Mouse (Mus musculus): Measurements from ENCODE around the gene Olfr412. TPM values are rescaled to one million over a fixed set of nuclear protein-coding genes. Genes with fewer than 3 reads are reported as not detected.

Gene Olfr412
- polyA plus RNA-seq, 1 experiment from 2014 or later = not detected

- ATAC-seq (ENCODE audit: insufficient read depth, low FRiP score, low TSS enrichment) (no peak), DNase-seq (ENCODE audit: low spot score) (no peak)
- WGBS = 65% methylated on average over 5 of the region's 5 CpGs
- H3K4me2 ChIP-seq (ENCODE audit: low read depth) = no peak overlapping the region
- H3K27ac ChIP-seq (ENCODE audit: low read depth, low read length) = no peak overlapping the region
- H3K9me3 ChIP-seq (ENCODE audit: control insufficient read depth, low read length) = no peaks in the 10 kb centered on the region
- no peak overlapping the region for H3K4me3 ChIP-seq (ENCODE audit: low read depth, low read length)
- H3K9ac ChIP-seq (ENCODE audit: low read length) = no peak overlapping the region
- no peaks in the 10 kb centered on the region for H3K36me3 ChIP-seq (ENCODE audit: control insufficient read depth, insufficient read depth, low read length)
- H3K4me1 ChIP-seq (ENCODE audit: control insufficient read depth, insufficient read depth, low read length) = no peaks in the 10 kb centered on the region
- no peaks in the 10 kb centered on the region for H3K27me3 ChIP-seq (ENCODE audit: control insufficient read depth, insufficient read depth, low read length)
Observed at GRCm38 (mm10) chr11:74409447-74409754, 47.5 kb downstream of the Olfr412 start.

GRCm38 (mm10) chr11:74409757-74410174 is 47.9 kb downstream of the Olfr412 start:
- no peak for ATAC-seq (ENCODE audit: insufficient read depth, low FRiP score, low TSS enrichment)
- Histone ChIP-seq H3K36me3 (ENCODE audit: control insufficient read depth, insufficient read depth, low read length) (no peaks in the 10 kb centered on the region), H3K4me3 (ENCODE audit: low read depth, low read length) (no peak overlapping the region), H3K4me1 (ENCODE audit: control insufficient read depth, insufficient read depth, low read length) (no peaks in the 10 kb centered on the region), H3K9me3 (ENCODE audit: control insufficient read depth, low read length) (no peaks in the 10 kb centered on the region), H3K4me2 (ENCODE audit: low read depth) (no peak overlapping the region), H3K27ac (ENCODE audit: low read depth, low read length) (no peak overlapping the region), H3K9ac (ENCODE audit: low read length) (no peak overlapping the region), H3K27me3 (ENCODE audit: control insufficient read depth, insufficient read depth, low read length) (no peaks in the 10 kb centered on the region)
- DNase-seq (ENCODE audit: low spot score) = no peak
- 91% methylated on average over 4 of the region's 4 CpGs for WGBS

- no peaks in the 10 kb centered on the region for H3K36me3 ChIP-seq (ENCODE audit: control insufficient read depth, insufficient read depth, low read length)
- no peak overlapping the region for H3K4me3 ChIP-seq (ENCODE audit: low read depth, low read length)
- no peaks in the 10 kb centered on the region for H3K4me1 ChIP-seq (ENCODE audit: control insufficient read depth, insufficient read depth, low read length)
- no peaks in the 10 kb centered on the region for H3K9me3 ChIP-seq (ENCODE audit: control insufficient read depth, low read length)
- no peak for ATAC-seq (ENCODE audit: insufficient read depth, low FRiP score, low TSS enrichment)
- H3K9ac ChIP-seq (ENCODE audit: low read length) = no peak overlapping the region
- H3K4me2 ChIP-seq (ENCODE audit: low read depth) = no peak overlapping the region
- H3K27ac ChIP-seq (ENCODE audit: low read depth, low read length) = no peak overlapping the region
- WGBS = 76% methylated on average over 3 of the region's 3 CpGs
- no peak for DNase-seq (ENCODE audit: low spot score)
- H3K27me3 ChIP-seq (ENCODE audit: control insufficient read depth, insufficient read depth, low read length) = no peaks in the 10 kb centered on the region
Observed at GRCm38 (mm10) chr11:74411943-74412342, 50.1 kb downstream of the Olfr412 start.

GRCm38 (mm10) chr11:74412462-74412861 is 50.6 kb downstream of the Olfr412 start:
- no peaks in the 10 kb centered on the region for H3K9me3 ChIP-seq (ENCODE audit: control insufficient read depth, low read length)
- H3K27ac ChIP-seq (ENCODE audit: low read depth, low read length) = no peak overlapping the region
- H3K36me3 ChIP-seq (ENCODE audit: control insufficient read depth, insufficient read depth, low read length) = no peaks in the 10 kb centered on the region
- H3K27me3 ChIP-seq (ENCODE audit: control insufficient read depth, insufficient read depth, low read length) = no peaks in the 10 kb centered on the region
- WGBS = 68% methylated on average over 3 of the region's 3 CpGs
- no peak overlapping the region for H3K4me2 ChIP-seq (ENCODE audit: low read depth)
- H3K4me3 ChIP-seq (ENCODE audit: low read depth, low read length) = no peak overlapping the region
- H3K4me1 ChIP-seq (ENCODE audit: control insufficient read depth, insufficient read depth, low read length) = no peaks in the 10 kb centered on the region
- DNase-seq (ENCODE audit: low spot score) (no peak), ATAC-seq (ENCODE audit: insufficient read depth, low FRiP score, low TSS enrichment) (no peak)
- H3K9ac ChIP-seq (ENCODE audit: low read length) = no peak overlapping the region

GRCm38 (mm10) chr11:74413449-74413972 is 51.6 kb downstream of the Olfr412 start:
- H3K4me1 ChIP-seq (ENCODE audit: control insufficient read depth, insufficient read depth, low read length) = no peaks in the 10 kb centered on the region
- no peak overlapping the region for H3K4me2 ChIP-seq (ENCODE audit: low read depth)
- ATAC-seq (ENCODE audit: insufficient read depth, low FRiP score, low TSS enrichment) (no peak), DNase-seq (ENCODE audit: low spot score) (no peak)
- H3K36me3 ChIP-seq (ENCODE audit: control insufficient read depth, insufficient read depth, low read length) = no peaks in the 10 kb centered on the region
- H3K4me3 ChIP-seq (ENCODE audit: low read depth, low read length) = no peak overlapping the region
- no peak overlapping the region for H3K9ac ChIP-seq (ENCODE audit: low read length)
- H3K9me3 ChIP-seq (ENCODE audit: control insufficient read depth, low read length) = no peaks in the 10 kb centered on the region
- no peak overlapping the region for H3K27ac ChIP-seq (ENCODE audit: low read depth, low read length)
- WGBS = 72% methylated on average over 3 of the region's 3 CpGs
- no peaks in the 10 kb centered on the region for H3K27me3 ChIP-seq (ENCODE audit: control insufficient read depth, insufficient read depth, low read length)

- ATAC-seq (ENCODE audit: insufficient read depth, low FRiP score, low TSS enrichment) = no peak
- Histone ChIP-seq H3K36me3 (ENCODE audit: control insufficient read depth, insufficient read depth, low read length) (no peaks in the 10 kb centered on the region), H3K9me3 (ENCODE audit: control insufficient read depth, low read length) (no peaks in the 10 kb centered on the region), H3K4me2 (ENCODE audit: low read depth) (no peak overlapping the region), H3K27me3 (ENCODE audit: control insufficient read depth, insufficient read depth, low read length) (no peaks in the 10 kb centered on the region), H3K4me3 (ENCODE audit: low read depth, low read length) (no peak overlapping the region), H3K4me1 (ENCODE audit: control insufficient read depth, insufficient read depth, low read length) (no peaks in the 10 kb centered on the region), H3K27ac (ENCODE audit: low read depth, low read length) (no peak overlapping the region), H3K9ac (ENCODE audit: low read length) (no peak overlapping the region)
- DNase-seq (ENCODE audit: low spot score) = no peak
- 75% methylated on average over 9 of the region's 9 CpGs for WGBS
Observed at GRCm38 (mm10) chr11:74414112-74414511, 52.2 kb downstream of the Olfr412 start.

GRCm38 (mm10) chr11:74415736-74416135 is 53.9 kb downstream of the Olfr412 start:
- Histone ChIP-seq H3K27me3 (ENCODE audit: control insufficient read depth, insufficient read depth, low read length) (no peaks in the 10 kb centered on the region), H3K9ac (ENCODE audit: low read length) (no peak overlapping the region), H3K36me3 (ENCODE audit: control insufficient read depth, insufficient read depth, low read length) (no peaks in the 10 kb centered on the region), H3K4me2 (ENCODE audit: low read depth) (no peak overlapping the region), H3K27ac (ENCODE audit: low read depth, low read length) (no peak overlapping the region), H3K4me1 (ENCODE audit: control insufficient read depth, insufficient read depth, low read length) (no peaks in the 10 kb centered on the region), H3K9me3 (ENCODE audit: control insufficient read depth, low read length) (no peaks in the 10 kb centered on the region), H3K4me3 (ENCODE audit: low read depth, low read length) (no peak overlapping the region)
- WGBS = 83% methylated on average over 12 of the region's 12 CpGs
- no peak for ATAC-seq (ENCODE audit: insufficient read depth, low FRiP score, low TSS enrichment)
- DNase-seq (ENCODE audit: low spot score) = no peak

Other genes with a start within 250 kb of the Olfr412 start
- gene Olfr401, start 248.4 kb upstream of the Olfr412 start, polyA plus RNA-seq (2014; fragmentation: Nextera tagmentation; extraction: Ambion mirVana) = not detected in 2 replicates
- gene Olfr402, start 208.5 kb upstream of the Olfr412 start, polyA plus RNA-seq (2014; fragmentation: Nextera tagmentation; extraction: Ambion mirVana) = not detected in 2 replicates
- gene Olfr403, start 175.8 kb upstream of the Olfr412 start, polyA plus RNA-seq (2014; fragmentation: Nextera tagmentation; extraction: Ambion mirVana) = not detected in 2 replicates
- not detected in 2 replicates for gene Olfr43, start 150.7 kb upstream of the Olfr412 start, polyA plus RNA-seq (2014; fragmentation: Nextera tagmentation; extraction: Ambion mirVana)
- gene Olfr406, start 102.3 kb upstream of the Olfr412 start, polyA plus RNA-seq (2014; fragmentation: Nextera tagmentation; extraction: Ambion mirVana) = not detected in 2 replicates
- not detected in 2 replicates for gene Olfr59, start 78.3 kb upstream of the Olfr412 start, polyA plus RNA-seq (2014; fragmentation: Nextera tagmentation; extraction: Ambion mirVana)
- gene Olfr410, start 24.0 kb upstream of the Olfr412 start, polyA plus RNA-seq (2014; fragmentation: Nextera tagmentation; extraction: Ambion mirVana) = not detected in 2 replicates
- not detected in 2 replicates for gene Olfr411, start 9.4 kb upstream of the Olfr412 start, polyA plus RNA-seq (2014; fragmentation: Nextera tagmentation; extraction: Ambion mirVana)
- gene Rap1gap2, start 248.8 kb downstream of the Olfr412 start, polyA plus RNA-seq (2014; fragmentation: Nextera tagmentation; extraction: Ambion mirVana) = 2.7 and 3.3 TPM in 2 replicates